Mouse (Mus musculus): ENCODE data around the gene Sparc. TPM values are rescaled to one million over a fixed set of nuclear protein-coding genes. Genes with fewer than 3 reads are reported as not detected.

The Sparc gene
- 931 and 943 TPM in 2 replicates for polyA plus RNA-seq (2015; fragmentation: Nextera tagmentation; extraction: Ambion mirVana)

GRCm38 (mm10) chr11:55422978-55423377 lies at the start of gene Sparc:
Gene Sparc, minus strand, starts transcription at chr11:55423183.
- H3K4me1 ChIP-seq (replicated peaks; ENCODE audit: control insufficient read depth, insufficient read depth, low read length): 0 out of 2 replicates have a peak, but pooled peaks cover 3% of the 10 kb centered on the region
- TF ChIP-seq CTCF (IDR thresholded peaks at IDR 0.05; ENCODE audit: low read depth): no peak
- no peak for ATAC-seq
- H3K4me3 ChIP-seq (ENCODE audit: low read depth, low read length): no peak within 1 kb of the TSS
- H3K27me3 ChIP-seq (replicated peaks; ENCODE audit: control insufficient read depth, insufficient read depth, low read length): no peaks in the 10 kb centered on the region
- no peaks in the 10 kb centered on the region for H3K36me3 ChIP-seq (ENCODE audit: control insufficient read depth, insufficient read depth)
- no peak within 1 kb of the TSS for H3K27ac ChIP-seq (ENCODE audit: low read depth, low read length)
- WGBS: 94% methylated on average over 1 of the region's 1 CpGs
- no peaks in the 10 kb centered on the region for H3K9me3 ChIP-seq (ENCODE audit: control insufficient read depth)
- H3K9ac ChIP-seq (ENCODE audit: low read depth, low read length): no peak within 1 kb of the TSS
- no peak within 1 kb of the TSS for H3K4me2 ChIP-seq (replicated peaks; ENCODE audit: low read depth)

GRCm38 (mm10) chr11:55471467-55471866 lies 48.5 kb upstream of the Sparc start:
- TF ChIP-seq CTCF (IDR thresholded peaks at IDR 0.05; ENCODE audit: low read depth): no peak
- Histone ChIP-seq H3K4me1 (replicated peaks; ENCODE audit: control insufficient read depth, insufficient read depth, low read length) (peaks cover 15% of the 10 kb centered on the region; the same call in 1 of the 2 replicates), H3K36me3 (ENCODE audit: control insufficient read depth, insufficient read depth) (no peaks in the 10 kb centered on the region), H3K27ac (ENCODE audit: low read depth, low read length) (no peak overlapping the region), H3K27me3 (replicated peaks; ENCODE audit: control insufficient read depth, insufficient read depth, low read length) (no peaks in the 10 kb centered on the region), H3K9ac (ENCODE audit: low read depth, low read length) (no peak overlapping the region), H3K4me3 (ENCODE audit: low read depth, low read length) (peak overlapping the region; percentile 97; the same call in 1 of the 2 replicates), H3K9me3 (ENCODE audit: control insufficient read depth) (no peaks in the 10 kb centered on the region), H3K4me2 (replicated peaks; ENCODE audit: low read depth) (peak overlapping the region; percentile 88)
- ATAC-seq: no peak
- WGBS: 58% methylated on average over 7 of the region's 7 CpGs

GRCm38 (mm10) chr11:55470761-55471160 lies 47.8 kb upstream of the Sparc start:
- Histone ChIP-seq H3K27me3 (replicated peaks; ENCODE audit: control insufficient read depth, insufficient read depth, low read length) (no peaks in the 10 kb centered on the region), H3K4me3 (ENCODE audit: low read depth, low read length) (peak overlapping the region; percentile 97), H3K9ac (ENCODE audit: low read depth, low read length) (peak overlapping the region; percentile 91), H3K36me3 (ENCODE audit: control insufficient read depth, insufficient read depth) (no peaks in the 10 kb centered on the region), H3K4me1 (replicated peaks; ENCODE audit: control insufficient read depth, insufficient read depth, low read length) (peaks cover 15% of the 10 kb centered on the region; the same call in 1 of the 2 replicates), H3K9me3 (ENCODE audit: control insufficient read depth) (no peaks in the 10 kb centered on the region), H3K27ac (ENCODE audit: low read depth, low read length) (no peak overlapping the region), H3K4me2 (replicated peaks; ENCODE audit: low read depth) (peak overlapping the region; percentile 88)
- WGBS: 24% methylated on average over 8 of the region's 8 CpGs
- no peak for ATAC-seq
- no peak for TF ChIP-seq CTCF (IDR thresholded peaks at IDR 0.05; ENCODE audit: low read depth)

GRCm38 (mm10) chr11:55469923-55470691 lies 47.1 kb upstream of the Sparc start:
- peak overlapping the region; percentile 88 for H3K4me2 ChIP-seq (replicated peaks; ENCODE audit: low read depth)
- peaks cover 15% of the 10 kb centered on the region; the same call in 1 of the 2 replicates for H3K4me1 ChIP-seq (replicated peaks; ENCODE audit: control insufficient read depth, insufficient read depth, low read length)
- H3K4me3 ChIP-seq (ENCODE audit: low read depth, low read length): peak overlapping the region; percentile 97
- under 1% methylated on average over 39 of the region's 46 CpGs for WGBS
- H3K27me3 ChIP-seq (replicated peaks; ENCODE audit: control insufficient read depth, insufficient read depth, low read length): no peaks in the 10 kb centered on the region
- peak overlapping the region; percentile 91 for H3K9ac ChIP-seq (ENCODE audit: low read depth, low read length)
- ATAC-seq: peak; percentile 16; the same call in 1 of the 2 replicates
- H3K9me3 ChIP-seq (ENCODE audit: control insufficient read depth): no peaks in the 10 kb centered on the region
- no peak for TF ChIP-seq CTCF (IDR thresholded peaks at IDR 0.05; ENCODE audit: low read depth)
- H3K36me3 ChIP-seq (ENCODE audit: control insufficient read depth, insufficient read depth): no peaks in the 10 kb centered on the region
- H3K27ac ChIP-seq (ENCODE audit: low read depth, low read length): peak overlapping the region; percentile 85

- peak; percentile 77 for TF ChIP-seq CTCF (IDR thresholded peaks at IDR 0.05; ENCODE audit: low read depth)
- Histone ChIP-seq H3K4me3 (ENCODE audit: low read depth, low read length) (peak within 1 kb of the TSS; percentile 97), H3K27me3 (replicated peaks; ENCODE audit: control insufficient read depth, insufficient read depth, low read length) (no peaks in the 10 kb centered on the region), H3K9ac (ENCODE audit: low read depth, low read length) (peak within 1 kb of the TSS; percentile 91), H3K36me3 (ENCODE audit: control insufficient read depth, insufficient read depth) (no peaks in the 10 kb centered on the region), H3K27ac (ENCODE audit: low read depth, low read length) (peak within 1 kb of the TSS; percentile 87), H3K4me2 (replicated peaks; ENCODE audit: low read depth) (peak within 1 kb of the TSS; percentile 88), H3K4me1 (replicated peaks; ENCODE audit: control insufficient read depth, insufficient read depth, low read length) (peaks cover 12% of the 10 kb centered on the region; the same call in 1 of the 2 replicates), H3K9me3 (ENCODE audit: control insufficient read depth) (no peaks in the 10 kb centered on the region)
- under 1% methylated on average over 57 of the region's 57 CpGs for WGBS
- peak; percentile 95 for ATAC-seq
Measured at GRCm38 (mm10) chr11:55469048-55469843, 46.3 kb upstream of the Sparc start, which contains the start of gene G3bp1. Gene G3bp1, plus strand, starts transcription at chr11:55469685.

GRCm38 (mm10) chr11:55468611-55469047 lies 45.6 kb upstream of the Sparc start:
- peak overlapping the region; percentile 38 for H3K9ac ChIP-seq (ENCODE audit: low read depth, low read length)
- H3K36me3 ChIP-seq (ENCODE audit: control insufficient read depth, insufficient read depth): no peaks in the 10 kb centered on the region
- 0 out of 2 replicates have a peak, but pooled peaks have one; percentile 4 for ATAC-seq
- no peaks in the 10 kb centered on the region for H3K27me3 ChIP-seq (replicated peaks; ENCODE audit: control insufficient read depth, insufficient read depth, low read length)
- 2% methylated on average over 17 of the region's 17 CpGs for WGBS
- H3K4me2 ChIP-seq (replicated peaks; ENCODE audit: low read depth): peak overlapping the region; percentile 66
- H3K4me1 ChIP-seq (replicated peaks; ENCODE audit: control insufficient read depth, insufficient read depth, low read length): peaks cover 11% of the 10 kb centered on the region; the same call in 1 of the 2 replicates
- H3K4me3 ChIP-seq (ENCODE audit: low read depth, low read length): peak overlapping the region; percentile 37
- H3K27ac ChIP-seq (ENCODE audit: low read depth, low read length): peak overlapping the region; percentile 87
- TF ChIP-seq CTCF (IDR thresholded peaks at IDR 0.05; ENCODE audit: low read depth): no peak
- H3K9me3 ChIP-seq (ENCODE audit: control insufficient read depth): no peaks in the 10 kb centered on the region

Measured in intestine, postnatal 0 days (tissue).